Mouse (Mus musculus) gastrocnemius, postnatal 14 days (tissue): ENCODE results near the gene Camkk1. TPM values are rescaled to one million over a fixed set of nuclear protein-coding genes. Genes with fewer than 3 reads are reported as not detected.

ENCODE experiments used
- total RNA-seq, 2 experiments: library from RNA; stranded (reverse); gene quantifications; 2 replicates each; pipeline ENCODE4 v1.2.3; 2021

Camkk1 gene
- total RNA-seq, 2 experiments from 2014 or later = 1.1 to 1.8 TPM

Other genes with a start within 250 kb of the Camkk1 start
- gene Cyb5d2, start 222.9 kb upstream of the Camkk1 start, total RNA-seq = 1 to 10 TPM; 8.6 to 9.0 TPM
- 10 to 100 TPM; 13.2 to 14.2 TPM for gene Zzef1, start 222.8 kb upstream of the Camkk1 start, total RNA-seq
- gene Atp2a3, start 57.8 kb upstream of the Camkk1 start, total RNA-seq = 10 to 100 TPM; 18.5 to 18.6 TPM
- 1 to 10 TPM in 1 of 2 experiments, under 1 TPM in 1; 0.38 to 1.1 TPM for gene P2rx1, start 19.9 kb upstream of the Camkk1 start, total RNA-seq
- 1 to 10 TPM; 3.3 to 3.9 TPM for gene Ncbp3, start 28.8 kb downstream of the Camkk1 start, total RNA-seq
- gene Itgae, start 71.6 kb downstream of the Camkk1 start, total RNA-seq = under 1 TPM; 0.07 to 0.10 TPM
- gene Haspin, start 119.3 kb downstream of the Camkk1 start, total RNA-seq = under 1 TPM; 0.51 to 0.76 TPM
- 1 to 10 TPM; 6.9 to 7.5 TPM for gene P2rx5, start 141.4 kb downstream of the Camkk1 start, total RNA-seq
- 10 to 100 TPM; 66.9 to 77.6 TPM for gene Emc6, start 158.0 kb downstream of the Camkk1 start, total RNA-seq
- 10 to 100 TPM; 18.9 to 21.7 TPM for gene Tax1bp3, start 158.1 kb downstream of the Camkk1 start, total RNA-seq
- gene Ctns, start 180.0 kb downstream of the Camkk1 start, total RNA-seq = 1 to 10 TPM; 8.3 to 8.8 TPM
- 1 to 10 TPM; 1.3 to 1.7 TPM for gene Shpk, start 180.5 kb downstream of the Camkk1 start, total RNA-seq
- under 1 TPM; 0.11 to 0.16 TPM for gene Trpv1, start 215.3 kb downstream of the Camkk1 start, total RNA-seq
- under 1 TPM; 0.04 to 0.06 TPM for gene Trpv3, start 248.4 kb downstream of the Camkk1 start, total RNA-seq